Mouse (Mus musculus) ES-E14 (cell line): ENCODE measurements around the gene Rsph9.

ENCODE experiments used
- HCFC1 ChIP-seq: IDR thresholded peaks from 2 replicates; pipeline ENCODE4 v1.6.1; 2012; ENCODE audit warnings: low read length, inconsistent platforms, borderline replicate concordance; ENCODE audit not compliant: insufficient read depth
- ZC3H11A ChIP-seq: IDR thresholded peaks from 2 replicates; pipeline ENCODE4 v1.6.1; 2012; ENCODE audit warnings: low read depth, mild to moderate bottlenecking, inconsistent platforms, low read length, borderline replicate concordance

DNA sequence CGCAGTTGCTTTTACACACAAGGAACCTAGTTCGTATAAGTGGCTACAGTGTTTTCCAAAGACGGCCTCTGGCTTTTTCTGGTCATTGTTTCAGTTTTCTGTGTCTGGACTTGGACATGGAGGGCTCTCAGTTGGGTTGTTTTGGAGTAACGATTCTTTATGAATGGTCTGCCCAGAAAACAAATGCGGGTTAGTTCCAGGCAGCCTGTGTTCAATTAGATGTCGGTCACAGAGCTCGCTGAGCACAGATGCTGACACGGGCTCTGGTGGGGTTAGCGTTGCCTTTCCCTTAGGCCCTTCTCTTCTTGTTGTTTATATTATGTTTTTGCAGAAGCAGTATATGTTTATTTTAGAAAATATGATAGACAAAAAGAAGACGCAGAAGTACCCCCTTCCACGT is 27.9 kb downstream of the Rsph9 start:
- TF ChIP-seq ZC3H11A (no peak), HCFC1 (no peak)
